Comparison of ENCODE assay signal across 8 mouse cellular contexts in the genomic region with DNA sequence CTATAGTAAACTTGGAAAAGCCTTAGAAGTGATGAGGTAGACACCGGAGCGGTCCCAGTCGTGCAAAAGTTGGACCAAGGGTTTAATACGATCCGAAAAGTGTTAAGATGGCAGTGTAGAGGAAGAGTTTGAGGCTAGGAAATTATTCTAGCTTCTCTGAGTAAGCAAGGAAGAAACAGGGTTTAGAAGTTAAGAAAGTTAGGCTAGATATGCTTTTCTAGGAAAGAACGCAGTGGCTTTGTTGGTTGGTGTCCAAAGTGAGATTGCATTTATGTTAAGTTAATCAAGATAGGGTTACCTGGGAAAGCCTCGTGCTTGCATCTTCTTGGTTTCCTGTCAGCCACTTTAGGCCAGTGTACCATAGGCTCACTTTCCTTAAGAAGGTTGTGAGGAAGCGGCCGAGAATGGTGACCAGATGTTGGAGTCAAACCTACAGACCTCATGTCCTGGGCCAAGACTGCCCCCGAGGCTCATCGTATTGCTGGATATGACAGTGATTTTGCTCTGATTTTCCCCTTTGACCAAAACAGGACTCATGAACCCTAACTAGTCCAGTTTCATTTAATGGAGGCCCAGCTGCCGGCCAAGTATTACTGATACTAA. TPM values are rescaled to one million over a fixed set of nuclear protein-coding genes. Genes with fewer than 3 reads are reported as not detected.
DNase-seq lines count a peak whose midpoint lies in the region; ATAC-seq and TF ChIP-seq lines count a peak whose summit lies in the region.

No protein-coding gene starts in this region.

- no peak for DNase-seq in layer of hippocampus, adult 2 months (ENCODE audit: low spot score in 2 of 2)
- DNase-seq in layer of hippocampus, adult 9-10 months (ENCODE audit: low spot score): no peak
- no peak for DNase-seq in left cerebral cortex, postnatal 10 days (ENCODE audit: extremely low spot score in 1 of 2, low spot score in 2 of 2)
- no peak for DNase-seq in urinary bladder, postnatal 25 days (ENCODE audit: low spot score)

- no peaks in the 10 kb centered on the region for H3K27me3 ChIP-seq in hindbrain, embryonic 16.5 days (replicated peaks; ENCODE audit: control insufficient read depth, insufficient read depth, low read length)
- no peaks in the 10 kb centered on the region for H3K27me3 ChIP-seq in myocyte (ENCODE audit: control insufficient read depth, insufficient read depth, insufficient read length)

- peak overlapping the region; percentile 95 for H3K27ac ChIP-seq in layer of hippocampus, adult 2 months
- H3K27ac ChIP-seq in cortical plate, adult 2 months (ENCODE audit: insufficient read depth, low read length): peak overlapping the region; percentile 87; the same call in 1 of the 2 replicates
- peak overlapping the region; percentile 97 for H3K27ac ChIP-seq in hindbrain, embryonic 16.5 days (ENCODE audit: low read depth, low read length)

- TF ChIP-seq CTCF in layer of hippocampus, adult 2 months (conservative IDR thresholded peaks at IDR 0.05): no peak
- TF ChIP-seq CTCF in cortical plate, adult 2 months (IDR thresholded peaks at IDR 0.05; ENCODE audit: extremely low read depth, insufficient read depth, low read length): no peak

- no peaks in the 10 kb centered on the region for H3K9me3 ChIP-seq in hindbrain, embryonic 16.5 days (ENCODE audit: control insufficient read depth, low read length)

- H3K79me2 ChIP-seq in myocyte (ENCODE audit: control insufficient read depth, insufficient read depth): peaks cover 21% of the 10 kb centered on the region

- peak overlapping the region; percentile 86 for H3K4me2 ChIP-seq in hindbrain, embryonic 16.5 days (ENCODE audit: low read length)
- peak overlapping the region; percentile 97 for H3K4me2 ChIP-seq in myocyte (ENCODE audit: low read depth)

- H3K36me3 ChIP-seq in hindbrain, embryonic 16.5 days (ENCODE audit: control insufficient read depth, insufficient read depth, low read length): peaks cover 19% of the 10 kb centered on the region
- peaks cover 27% of the 10 kb centered on the region for H3K36me3 ChIP-seq in myocyte (ENCODE audit: control insufficient read depth, insufficient read depth)

- no peak for ATAC-seq in hindbrain, embryonic 16.5 days
- no peak for ATAC-seq in inflammation-experienced regulatory T-cells, adult 6 months

- intact Hi-C loops in left cerebral cortex, postnatal 10 days (cut with DNase I): no loop called here

- H3K4me1 ChIP-seq in cortical plate, adult 2 months (ENCODE audit: control insufficient read depth, insufficient read depth, low read length): peaks cover 11% of the 10 kb centered on the region
- peaks cover 20% of the 10 kb centered on the region for H3K4me1 ChIP-seq in hindbrain, embryonic 16.5 days (ENCODE audit: control insufficient read depth, insufficient read depth, low read depth, low read length)

- H3K4me3 ChIP-seq in layer of hippocampus, adult 2 months: peak overlapping the region; percentile 84
- H3K4me3 ChIP-seq in cortical plate, adult 2 months (ENCODE audit: insufficient read depth, low read length): peak overlapping the region; percentile 98
- H3K4me3 ChIP-seq in hindbrain, embryonic 16.5 days (ENCODE audit: low read length): peak overlapping the region; percentile 95
- H3K4me3 ChIP-seq in myocyte: peak overlapping the region; percentile 71

- no peak for TF ChIP-seq POLR2A in cortical plate, adult 2 months (IDR thresholded peaks at IDR 0.05; ENCODE audit: extremely low read depth, insufficient read depth, low read length)
- TF ChIP-seq POLR2A in myocyte (IDR thresholded peaks at IDR 0.05; ENCODE audit: insufficient read length, low read depth): no peak

- peak overlapping the region; percentile 47 for H3ac ChIP-seq in myocyte (ENCODE audit: control insufficient read depth, insufficient read length)

- peak overlapping the region; percentile 96 for H3K9ac ChIP-seq in hindbrain, embryonic 16.5 days (ENCODE audit: low read depth, low read length)

- 29% methylated on average over 12 of the region's 12 CpGs for WGBS in hindbrain, embryonic 16.5 days

TF ChIP-seq in myocyte, 11 proteins besides CTCF, POLR2A, EP300 and RAD21:
- TF ChIP-seq MYOD1 (IDR thresholded peaks at IDR 0.05; ENCODE audit: control insufficient read depth in 1 of 3, insufficient read length in 2 of 3, low read depth in 2 of 3) (no peak), E2F4 (IDR thresholded peaks at IDR 0.05; ENCODE audit: insufficient read depth) (no peak), USF1 (IDR thresholded peaks at IDR 0.05; ENCODE audit: low read depth) (no peak)

RNA-seq across cellular contexts. Expression of gene Clk2, which starts 0.8 kb away (rescaled TPM):
- total RNA-seq in layer of hippocampus, adult 2 months (2021): 10 to 100 TPM; 47.8 to 56.1 TPM
- 68.0 and 73.0 TPM in 2 replicates for polyA plus RNA-seq in cortical plate, adult 2 months (2012; rRNA removed)
- 17.3 and 18.8 TPM in 2 replicates for polyA plus RNA-seq in hindbrain, embryonic 16.5 days (2015; fragmentation: Nextera tagmentation; extraction: Ambion mirVana)
- polyA plus RNA-seq in myocyte (2012; fragmentation: generic; extraction: Trizol): 22.2 TPM
- total RNA-seq in left cerebral cortex, postnatal 10 days (2021): 10 to 100 TPM; 42.3 to 47.3 TPM
- polyA plus RNA-seq in inflammation-experienced regulatory T-cells, adult 6 months (2017; shearing (Covaris generic)): 10 to 100 TPM; 12.5 to 29.0 (median 24.7) TPM

RNA-seq across cellular contexts. Expression of gene Hcn3, which starts 5.4 kb away (rescaled TPM):
- 10 to 100 TPM; 10.2 to 13.3 TPM for total RNA-seq in layer of hippocampus, adult 2 months (2021)
- polyA plus RNA-seq in cortical plate, adult 2 months (2012; rRNA removed): 14.2 and 14.5 TPM in 2 replicates
- 58.1 and 58.4 TPM in 2 replicates for polyA plus RNA-seq in hindbrain, embryonic 16.5 days (2015; fragmentation: Nextera tagmentation; extraction: Ambion mirVana)
- 0.10 TPM for polyA plus RNA-seq in myocyte (2012; fragmentation: generic; extraction: Trizol)
- 10 to 100 TPM; 37.0 to 48.6 TPM for total RNA-seq in left cerebral cortex, postnatal 10 days (2021)
- polyA plus RNA-seq in inflammation-experienced regulatory T-cells, adult 6 months (2017; shearing (Covaris generic)): 1 to 10 TPM in 2 of 3 experiments, not detected in 1; 1.3 TPM

RNA-seq across cellular contexts. Expression of gene Scamp3, which starts 11.9 kb away (rescaled TPM):
- total RNA-seq in layer of hippocampus, adult 2 months (2021): 10 to 100 TPM; 67.1 to 69.0 TPM
- polyA plus RNA-seq in cortical plate, adult 2 months (2012; rRNA removed): 94.5 and 95.7 TPM in 2 replicates
- 166 and 172 TPM in 2 replicates for polyA plus RNA-seq in hindbrain, embryonic 16.5 days (2015; fragmentation: Nextera tagmentation; extraction: Ambion mirVana)
- polyA plus RNA-seq in myocyte (2012; fragmentation: generic; extraction: Trizol): 127 TPM
- total RNA-seq in left cerebral cortex, postnatal 10 days (2021): 10 to 100 TPM; 80.5 to 81.1 TPM
- 100 to 1,000 TPM; 168 to 216 (median 185) TPM for polyA plus RNA-seq in inflammation-experienced regulatory T-cells, adult 6 months (2017; shearing (Covaris generic))

RNA-seq across cellular contexts. Expression of gene Fam189b, which starts 17.6 kb away (rescaled TPM):
- 10 to 100 TPM; 61.6 to 61.7 TPM for total RNA-seq in layer of hippocampus, adult 2 months (2021)
- 84.1 and 86.2 TPM in 2 replicates for polyA plus RNA-seq in cortical plate, adult 2 months (2012; rRNA removed)
- polyA plus RNA-seq in hindbrain, embryonic 16.5 days (2015; fragmentation: Nextera tagmentation; extraction: Ambion mirVana): 35.4 and 40.8 TPM in 2 replicates
- 15.0 TPM for polyA plus RNA-seq in myocyte (2012; fragmentation: generic; extraction: Trizol)
- total RNA-seq in left cerebral cortex, postnatal 10 days (2021): 10 to 100 TPM; 59.6 to 66.2 TPM
- polyA plus RNA-seq in inflammation-experienced regulatory T-cells, adult 6 months (2017; shearing (Covaris generic)): 100 to 1,000 TPM; 132 to 223 (median 213) TPM

RNA-seq across cellular contexts. Expression of gene Pklr, which starts 29.4 kb away (rescaled TPM):
- not detected for total RNA-seq in layer of hippocampus, adult 2 months (2021)
- 0.04 and 0.08 TPM in 2 replicates for polyA plus RNA-seq in cortical plate, adult 2 months (2012; rRNA removed)
- 0.10 and 0.11 TPM in 2 replicates for polyA plus RNA-seq in hindbrain, embryonic 16.5 days (2015; fragmentation: Nextera tagmentation; extraction: Ambion mirVana)
- polyA plus RNA-seq in myocyte (2012; fragmentation: generic; extraction: Trizol): not detected
- not detected for total RNA-seq in left cerebral cortex, postnatal 10 days (2021)
- polyA plus RNA-seq in inflammation-experienced regulatory T-cells, adult 6 months (2017; shearing (Covaris generic)): not detected
